Mouse (Mus musculus) frontal cortex, postnatal 36 days (tissue): ENCODE data around the gene Vsx1.

ENCODE experiments used
- DNase-seq, 2 experiments: peaks; one replicate each; pipeline ENCODE4 v3.0.0; 2022; ENCODE audit warnings: low spot score in 2 of 2

The Vsx1 gene

DNA sequence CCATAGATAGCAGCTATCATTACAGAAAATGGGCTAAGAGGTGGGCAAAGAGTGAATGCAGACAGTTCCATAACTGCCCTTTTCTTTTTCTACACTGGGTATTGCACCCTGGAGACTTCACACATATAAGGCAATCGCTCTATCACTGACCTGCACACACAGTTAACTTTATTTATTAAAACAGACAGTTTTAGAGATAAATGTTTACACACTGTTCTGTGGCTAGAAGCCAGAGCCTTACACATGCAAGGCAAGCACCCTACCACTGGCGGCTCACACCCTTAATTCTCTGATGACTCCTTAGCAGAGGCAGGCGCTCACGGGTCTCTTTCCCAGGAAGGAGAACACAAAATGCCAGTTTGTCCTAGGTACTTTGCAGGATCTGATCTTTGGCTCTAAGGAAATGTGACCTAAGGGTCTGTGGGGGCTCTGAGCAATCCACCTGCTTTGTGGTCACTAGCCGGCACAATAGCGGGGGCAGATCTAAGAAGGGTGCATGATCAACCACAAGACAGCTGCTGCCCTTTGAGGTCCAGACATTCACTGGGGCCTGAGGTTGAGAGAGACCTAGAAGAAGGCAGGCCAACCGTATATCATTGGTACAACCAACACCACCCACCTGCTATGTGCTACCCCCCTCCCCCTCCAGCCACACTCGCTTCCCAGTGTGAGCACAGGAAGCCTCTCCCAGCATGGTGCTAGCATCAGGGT is 42.6 kb downstream of the Vsx1 start:
- no peak for DNase-seq

DNA sequence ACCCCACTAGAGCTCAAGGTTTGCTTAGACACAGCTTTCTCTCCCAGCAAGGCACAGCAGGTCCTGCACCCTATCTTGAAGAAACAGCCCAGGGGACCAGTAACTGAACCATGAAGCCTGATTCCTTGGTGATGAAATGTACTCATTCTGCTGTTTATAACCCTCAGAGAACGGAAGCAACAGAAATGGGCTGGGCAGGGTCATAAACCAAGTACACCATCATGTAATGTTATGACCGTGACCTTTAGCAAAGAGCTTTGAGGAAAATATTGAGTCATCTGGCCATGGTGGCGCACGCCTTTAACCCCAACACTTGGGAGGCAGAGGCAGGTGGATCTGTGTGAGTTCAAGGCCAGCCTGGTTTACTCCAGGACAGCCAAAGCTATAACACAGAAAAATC is 43.9 kb downstream of the Vsx1 start:
- no peak for DNase-seq

DNA sequence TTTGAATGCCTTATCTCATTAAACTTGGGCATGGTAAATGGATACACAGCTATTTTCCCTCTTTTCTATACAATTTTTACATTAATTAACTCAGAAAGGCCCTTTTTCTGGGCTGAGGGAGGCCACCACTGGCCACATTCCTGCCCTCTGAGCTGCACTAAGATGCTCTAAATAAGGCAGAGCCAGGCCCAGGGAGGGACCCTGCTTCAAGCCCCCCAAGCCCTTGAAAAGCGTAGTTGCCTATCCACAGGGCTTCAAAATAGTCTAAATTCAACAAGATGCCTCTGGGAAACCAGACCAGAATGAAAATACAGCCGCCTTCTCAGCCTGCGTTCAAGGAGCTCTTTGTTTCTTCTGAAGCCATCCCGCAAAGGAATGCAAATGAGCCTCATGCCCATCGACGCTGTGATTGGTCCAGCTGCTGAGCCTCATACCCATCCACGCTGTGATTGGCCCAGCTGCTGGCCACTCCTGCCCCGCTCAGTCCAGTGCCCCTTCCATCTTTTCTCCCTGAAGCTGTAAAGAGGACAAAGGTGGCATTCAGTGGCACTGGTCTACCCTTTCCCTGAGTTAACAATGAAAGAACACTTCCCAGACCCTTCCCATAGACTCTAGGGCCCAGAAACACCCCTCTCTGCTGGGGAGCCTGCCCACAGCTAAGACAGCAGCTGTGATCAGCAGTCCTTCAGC is 45.3 kb downstream of the Vsx1 start:
- DNase-seq = peak in 1 of 2 experiments; percentile 67

DNA sequence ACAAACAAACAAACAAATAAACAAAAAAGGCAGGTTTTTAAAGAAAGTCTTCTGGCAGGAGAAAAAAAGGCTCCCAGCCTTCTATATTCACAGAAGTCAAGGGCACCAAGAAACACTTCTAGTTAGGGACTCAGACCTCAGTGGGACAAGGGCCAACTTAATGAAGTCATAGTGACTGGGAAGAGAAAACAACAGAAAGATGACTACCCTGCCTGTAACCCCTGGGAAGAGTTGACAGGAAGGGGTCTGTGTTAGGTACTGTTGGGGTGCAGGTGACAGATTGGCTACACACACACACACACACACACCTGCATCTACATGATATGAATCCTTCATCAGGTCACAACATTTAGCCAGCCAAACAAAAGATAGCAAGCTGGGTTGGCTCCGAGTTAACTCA is 46.0 kb downstream of the Vsx1 start:
- DNase-seq = no peak

DNA sequence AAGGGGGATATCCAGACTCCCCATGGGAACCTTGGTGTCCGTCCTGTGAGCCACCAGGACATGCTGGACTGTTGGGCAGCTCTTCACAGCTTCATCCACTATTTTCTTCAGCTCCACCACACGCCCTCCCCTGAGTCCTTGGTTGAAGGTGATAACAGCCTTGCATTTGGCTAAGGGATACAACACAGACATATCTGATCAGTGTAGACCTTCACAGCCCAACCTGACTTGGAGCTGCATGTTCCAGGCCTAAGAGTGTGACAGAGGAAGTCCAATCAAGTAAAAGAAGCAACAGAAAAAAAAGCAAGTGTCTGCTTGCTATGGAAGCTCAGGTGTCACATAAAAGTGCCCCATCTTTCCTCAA is 50.8 kb downstream of the Vsx1 start:
- DNase-seq = no peak

DNA sequence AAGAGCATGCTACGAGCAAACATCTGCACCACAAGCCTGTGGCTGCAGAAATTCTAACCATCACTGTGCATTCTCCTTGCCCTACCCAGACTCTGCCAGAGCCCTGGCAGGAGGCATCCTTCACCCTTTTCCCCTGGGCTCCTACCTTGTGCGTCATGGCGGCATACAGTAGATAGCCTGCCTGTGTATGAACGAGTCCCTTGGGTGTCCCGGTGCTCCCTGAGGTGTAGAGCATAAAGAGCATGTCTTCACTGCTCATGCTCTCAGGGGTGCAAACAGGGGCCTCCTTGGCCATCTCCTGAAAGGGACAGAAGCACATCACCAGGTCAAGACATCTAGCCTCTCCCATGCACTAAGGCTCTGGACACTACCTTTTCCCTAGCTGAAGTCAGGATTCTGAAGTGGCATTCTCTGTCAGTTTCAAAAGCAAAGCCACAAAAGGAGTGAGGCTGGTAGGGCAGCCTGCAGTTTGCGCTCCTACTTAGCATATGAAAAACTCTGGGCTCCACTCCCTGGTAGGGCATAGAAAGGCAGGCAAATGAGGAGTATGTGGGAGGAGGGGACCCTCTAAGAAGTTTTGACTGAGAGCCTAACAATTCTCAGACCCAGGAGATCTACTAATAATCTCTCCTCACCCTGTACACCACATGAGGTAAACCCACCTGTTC is 51.3 kb downstream of the Vsx1 start:
- DNase-seq = no peak

DNA sequence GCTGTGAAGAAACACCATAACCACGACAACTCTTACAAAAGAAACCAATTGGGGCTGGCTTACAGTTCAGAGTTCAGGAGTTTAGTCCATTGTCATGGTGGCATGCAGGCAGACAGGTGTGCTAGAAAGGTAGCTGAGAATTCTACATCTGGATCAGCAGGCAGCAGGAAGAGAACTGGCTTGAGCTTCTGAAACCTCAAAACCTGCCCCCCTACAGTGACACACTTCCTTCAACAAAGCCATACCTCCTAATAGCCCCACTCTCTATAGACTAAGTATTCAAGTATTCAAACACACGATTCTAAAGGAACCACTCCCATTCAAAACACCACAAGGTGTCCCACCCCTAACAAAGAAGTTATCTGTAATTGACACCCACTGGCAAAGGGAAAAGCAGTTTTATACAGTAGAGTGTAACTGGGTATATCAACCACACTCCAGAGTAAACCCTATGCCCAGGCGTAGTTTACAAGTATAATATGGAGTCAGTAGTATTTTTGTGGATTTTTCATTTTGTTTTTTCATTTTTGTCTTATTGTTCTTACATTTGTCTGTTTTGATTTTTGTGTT is 53.2 kb downstream of the Vsx1 start:
- no peak for DNase-seq
